Mouse (Mus musculus): Measurements from ENCODE around the gene Bcl2l10.

Gene Bcl2l10

GRCm38 (mm10) chr9:75368779-75369178 lies 21.2 kb downstream of the Bcl2l10 start:
- Histone ChIP-seq H3K36me3 (ENCODE audit: insufficient read depth, low read length) (no peaks in the 10 kb centered on the region), H3K4me1 (replicated peaks; ENCODE audit: low read depth, low read length) (peaks cover 57% of the 10 kb centered on the region), H3K27me3 (ENCODE audit: insufficient read depth, low read length) (no peaks in the 10 kb centered on the region), H3K9me3 (ENCODE audit: low read length) (no peaks in the 10 kb centered on the region; the same call in 1 of the 2 replicates), H3K4me3 (replicated peaks; ENCODE audit: low read length) (no peak overlapping the region)
- TF ChIP-seq NANOG (IDR thresholded peaks at IDR 0.05; ENCODE audit: borderline replicate concordance, low read length) (no peak), POU5F1 (IDR thresholded peaks at IDR 0.05; ENCODE audit: borderline replicate concordance, low read length) (no peak), CTCF (conservative IDR thresholded peaks at IDR 0.05; ENCODE audit: low read length) (no peak)

GRCm38 (mm10) chr9:75375606-75376005 lies 28.0 kb downstream of the Bcl2l10 start:
- no peaks in the 10 kb centered on the region for H3K27me3 ChIP-seq (ENCODE audit: insufficient read depth, low read length)
- H3K36me3 ChIP-seq (ENCODE audit: insufficient read depth, low read length): no peaks in the 10 kb centered on the region
- H3K9me3 ChIP-seq (ENCODE audit: low read length): peaks cover 7% of the 10 kb centered on the region; the same call in 1 of the 2 replicates
- TF ChIP-seq NANOG (IDR thresholded peaks at IDR 0.05; ENCODE audit: borderline replicate concordance, low read length) (no peak), CTCF (conservative IDR thresholded peaks at IDR 0.05; ENCODE audit: low read length) (no peak), POU5F1 (IDR thresholded peaks at IDR 0.05; ENCODE audit: borderline replicate concordance, low read length) (no peak)
- peaks cover 75% of the 10 kb centered on the region for H3K4me1 ChIP-seq (replicated peaks; ENCODE audit: low read depth, low read length)
- peak overlapping the region; percentile 52; the same call in 1 of the 2 replicates for H3K4me3 ChIP-seq (replicated peaks; ENCODE audit: low read length)

- H3K27me3 ChIP-seq (ENCODE audit: insufficient read depth, low read length): no peaks in the 10 kb centered on the region
- H3K4me1 ChIP-seq (replicated peaks; ENCODE audit: low read depth, low read length): peaks cover 82% of the 10 kb centered on the region
- peaks cover 7% of the 10 kb centered on the region; the same call in 1 of the 2 replicates for H3K9me3 ChIP-seq (ENCODE audit: low read length)
- no peaks in the 10 kb centered on the region for H3K36me3 ChIP-seq (ENCODE audit: insufficient read depth, low read length)
- TF ChIP-seq CTCF (conservative IDR thresholded peaks at IDR 0.05; ENCODE audit: low read length) (no peak; the same call in 1 of the 2 replicates), NANOG (IDR thresholded peaks at IDR 0.05; ENCODE audit: borderline replicate concordance, low read length) (peak; percentile 70), POU5F1 (IDR thresholded peaks at IDR 0.05; ENCODE audit: borderline replicate concordance, low read length) (no peak)
- peak overlapping the region; percentile 52; the same call in 1 of the 2 replicates for H3K4me3 ChIP-seq (replicated peaks; ENCODE audit: low read length)
Observed at GRCm38 (mm10) chr9:75376428-75376827, 28.9 kb downstream of the Bcl2l10 start.

- no peaks in the 10 kb centered on the region for H3K36me3 ChIP-seq (ENCODE audit: insufficient read depth, low read length)
- H3K27me3 ChIP-seq (ENCODE audit: insufficient read depth, low read length): no peaks in the 10 kb centered on the region
Observed at GRCm38 (mm10) chr9:75378774-75379173, 31.2 kb downstream of the Bcl2l10 start.

GRCm38 (mm10) chr9:75382825-75383224 lies 35.3 kb downstream of the Bcl2l10 start:
- H3K9me3 ChIP-seq (ENCODE audit: low read length): no peaks in the 10 kb centered on the region
- H3K4me1 ChIP-seq (replicated peaks; ENCODE audit: low read depth, low read length): peaks cover 64% of the 10 kb centered on the region
- H3K36me3 ChIP-seq (ENCODE audit: insufficient read depth, low read length): peaks cover 29% of the 10 kb centered on the region
- no peaks in the 10 kb centered on the region for H3K27me3 ChIP-seq (ENCODE audit: insufficient read depth, low read length)
- H3K4me3 ChIP-seq (replicated peaks; ENCODE audit: low read length): peak overlapping the region; percentile 74
- no peak for TF ChIP-seq NANOG (IDR thresholded peaks at IDR 0.05; ENCODE audit: borderline replicate concordance, low read length)
- no peak for TF ChIP-seq CTCF (conservative IDR thresholded peaks at IDR 0.05; ENCODE audit: low read length)
- no peak for TF ChIP-seq POU5F1 (IDR thresholded peaks at IDR 0.05; ENCODE audit: borderline replicate concordance, low read length)

More at GRCm38 (mm10) chr9:75378774-75379173, 31.2 kb downstream of the Bcl2l10 start:
- peaks cover 7% of the 10 kb centered on the region; the same call in 1 of the 2 replicates for H3K9me3 ChIP-seq (ENCODE audit: low read length)
- peaks cover 91% of the 10 kb centered on the region for H3K4me1 ChIP-seq (replicated peaks; ENCODE audit: low read depth, low read length)
- TF ChIP-seq CTCF (conservative IDR thresholded peaks at IDR 0.05; ENCODE audit: low read length) (no peak), NANOG (IDR thresholded peaks at IDR 0.05; ENCODE audit: borderline replicate concordance, low read length) (no peak), POU5F1 (IDR thresholded peaks at IDR 0.05; ENCODE audit: borderline replicate concordance, low read length) (no peak)
- peak overlapping the region; percentile 37 for H3K4me3 ChIP-seq (replicated peaks; ENCODE audit: low read length)

- H3K9me3 ChIP-seq (ENCODE audit: low read length): no peaks in the 10 kb centered on the region
- peaks cover 62% of the 10 kb centered on the region for H3K4me1 ChIP-seq (replicated peaks; ENCODE audit: low read depth, low read length)
- TF ChIP-seq POU5F1 (IDR thresholded peaks at IDR 0.05; ENCODE audit: borderline replicate concordance, low read length) (no peak), CTCF (conservative IDR thresholded peaks at IDR 0.05; ENCODE audit: low read length) (peak; percentile 94)
- H3K4me3 ChIP-seq (replicated peaks; ENCODE audit: low read length): no peak overlapping the region
- no peaks in the 10 kb centered on the region for H3K27me3 ChIP-seq (ENCODE audit: insufficient read depth, low read length)
- H3K36me3 ChIP-seq (ENCODE audit: insufficient read depth, low read length): peaks cover 36% of the 10 kb centered on the region
Observed at GRCm38 (mm10) chr9:75383785-75384184, 36.2 kb downstream of the Bcl2l10 start.

- no peak for TF ChIP-seq NANOG (IDR thresholded peaks at IDR 0.05; ENCODE audit: borderline replicate concordance, low read length)
- no peak for TF ChIP-seq POU5F1 (IDR thresholded peaks at IDR 0.05; ENCODE audit: borderline replicate concordance, low read length)
- TF ChIP-seq CTCF (conservative IDR thresholded peaks at IDR 0.05; ENCODE audit: low read length): no peak
- no peaks in the 10 kb centered on the region for H3K9me3 ChIP-seq (ENCODE audit: low read length)
Observed at GRCm38 (mm10) chr9:75384337-75384962, 36.9 kb downstream of the Bcl2l10 start.

GRCm38 (mm10) chr9:75385218-75385974 lies 37.8 kb downstream of the Bcl2l10 start:
- H3K4me3 ChIP-seq (replicated peaks; ENCODE audit: low read length): no peak overlapping the region
- peaks cover 52% of the 10 kb centered on the region for H3K36me3 ChIP-seq (ENCODE audit: insufficient read depth, low read length)
- no peak for TF ChIP-seq NANOG (IDR thresholded peaks at IDR 0.05; ENCODE audit: borderline replicate concordance, low read length)
- no peak for TF ChIP-seq POU5F1 (IDR thresholded peaks at IDR 0.05; ENCODE audit: borderline replicate concordance, low read length)
- no peak for TF ChIP-seq CTCF (conservative IDR thresholded peaks at IDR 0.05; ENCODE audit: low read length)
- 0 out of 2 replicates have a peak, but pooled peaks cover 2% of the 10 kb centered on the region for H3K27me3 ChIP-seq (ENCODE audit: insufficient read depth, low read length)
- no peaks in the 10 kb centered on the region for H3K9me3 ChIP-seq (ENCODE audit: low read length)
- H3K4me1 ChIP-seq (replicated peaks; ENCODE audit: low read depth, low read length): peaks cover 64% of the 10 kb centered on the region

More at GRCm38 (mm10) chr9:75384337-75384962, 36.9 kb downstream of the Bcl2l10 start:
- H3K27me3 ChIP-seq (ENCODE audit: insufficient read depth, low read length): no peaks in the 10 kb centered on the region
- H3K4me3 ChIP-seq (replicated peaks; ENCODE audit: low read length): no peak overlapping the region
- peaks cover 63% of the 10 kb centered on the region for H3K4me1 ChIP-seq (replicated peaks; ENCODE audit: low read depth, low read length)
- peaks cover 43% of the 10 kb centered on the region for H3K36me3 ChIP-seq (ENCODE audit: insufficient read depth, low read length)
